Mouse (Mus musculus) heart, adult 2 months (tissue): ENCODE results near the gene Tmem30a. TPM values are rescaled to one million over a fixed set of nuclear protein-coding genes. Genes with fewer than 3 reads are reported as not detected.

Experiments used
- DNase-seq, 2 experiments: peaks; one replicate each; pipeline ENCODE4 v3.0.0; 2021
- H3K27ac ChIP-seq: fragments of 200-600 bp; 2 replicates; pipeline ENCODE4 v1.8.1; 2022
- H3K27me3 ChIP-seq: fragments of 200-500 bp; 2 replicates; pipeline ENCODE4 v1.6.1; 2012; ENCODE audit warnings: mild to moderate bottlenecking, low read length, inconsistent platforms, mixed read lengths; ENCODE audit not compliant: control insufficient read depth, insufficient read depth
- H3K36me3 ChIP-seq: fragments of 200-500 bp; 2 replicates; pipeline ENCODE4 v1.6.1; 2012; ENCODE audit warnings: low read length, inconsistent platforms; ENCODE audit not compliant: control insufficient read depth, insufficient read depth
- H3K4me1 ChIP-seq: fragments of 200-500 bp; 2 replicates; pipeline ENCODE4 v1.6.1; 2011; ENCODE audit warnings: low read length; ENCODE audit not compliant: control insufficient read depth, insufficient read depth
- H3K4me3 ChIP-seq: fragments of 200-600 bp; 2 replicates; pipeline ENCODE4 v1.8.1; 2022
- H3K79me2 ChIP-seq: fragments of 200-500 bp; replicated peaks from 2 replicates; pipeline ENCODE4 v1.6.1; 2012; ENCODE audit warnings: mild to moderate bottlenecking, inconsistent platforms, low read length, moderate library complexity, mixed read lengths; ENCODE audit not compliant: control insufficient read depth, insufficient read depth
- H3K9ac ChIP-seq: fragments of 200-500 bp; 2 replicates; pipeline ENCODE4 v1.6.1; 2012; ENCODE audit warnings: low read depth, mild to moderate bottlenecking, control low read depth, inconsistent platforms, low read length, mixed read lengths
- CTCF ChIP-seq: fragments of 200-600 bp; IDR thresholded peaks from 2 replicates; pipeline ENCODE4 v1.8.1; 2022; ENCODE audit warnings: antibody characterized with exemption, mild to moderate bottlenecking, moderate library complexity
- EP300 ChIP-seq: fragments of 200-500 bp; IDR thresholded peaks from 2 replicates; pipeline ENCODE4 v1.6.1; 2011; ENCODE audit warnings: low read depth, low read length, control low read depth; ENCODE audit not compliant: insufficient read depth
- POLR2A ChIP-seq: fragments of 200-500 bp; IDR thresholded peaks from 2 replicates; pipeline ENCODE4 v1.6.1; 2011; ENCODE audit warnings: mild to moderate bottlenecking, low read depth, low read length, control low read depth; ENCODE audit not compliant: insufficient read depth
- WGBS: fragments of 180-500 bp; shearing (Covaris S2); methylation state at CpG from one replicate; pipeline ENCODE4 v1.1.7; 2018; 5-methylcytosine and 5-hydroxymethylcytosine counted together
- intact Hi-C: fragments of 180-260 bp; cut with DNase I; formaldehyde crosslinking; loops from one replicate; pipeline ENCODE4 v1.15.1; 2025
- polyA plus RNA-seq: library from polyadenylated mRNA; depleted of rRNA; stranded (reverse); fragments of >200 nt; gene quantifications from 2 replicates; pipeline ENCODE4 v1.2.3, GENCODE M21; 2012
- total RNA-seq, 2 experiments: library from RNA; stranded (reverse); gene quantifications; 2 replicates each; pipeline ENCODE4 v1.2.3; 2021

Gene Tmem30a
- total and polyA plus RNA-seq, 3 experiments: 23.6 to 65.5 (median 56.0) TPM

DNA sequence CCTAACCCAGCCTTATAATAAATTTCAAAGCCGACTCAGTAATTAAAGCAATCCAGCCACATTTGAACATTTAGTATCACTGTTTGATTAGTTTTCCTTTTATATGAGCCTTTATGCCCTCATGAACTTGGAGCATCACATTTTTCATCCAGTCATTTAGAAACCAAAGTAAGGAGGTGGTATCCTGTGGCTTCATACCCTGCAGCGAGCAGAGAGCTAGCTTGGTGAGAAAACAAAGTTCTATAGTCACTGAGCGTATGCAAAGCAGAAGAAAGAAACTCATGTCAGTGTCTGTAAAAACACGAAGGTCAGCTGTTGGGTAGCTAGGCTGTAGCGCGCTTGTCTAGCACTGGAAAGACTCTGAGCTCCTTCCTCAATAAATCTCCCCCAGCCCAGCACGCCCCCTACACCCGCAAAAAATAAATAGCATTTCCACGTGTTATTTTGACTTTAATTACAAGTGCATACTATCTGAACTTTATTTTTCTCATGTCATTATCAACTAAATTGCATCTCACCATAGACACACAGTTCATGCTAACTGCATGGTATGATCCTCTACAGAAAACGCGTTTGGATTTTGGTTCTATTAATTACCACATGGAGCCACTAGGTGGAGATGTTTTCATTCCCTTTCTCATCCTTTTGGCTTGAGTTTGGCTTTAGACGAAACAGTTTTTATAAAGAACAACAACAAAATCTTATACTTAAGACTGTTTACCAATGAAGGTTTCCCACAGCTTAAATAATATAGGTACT, 13.2 kb upstream of the Tmem30a start:
- no peak for DNase-seq
- Histone ChIP-seq H3K36me3 (peaks cover 5% of the 10 kb centered on the region), H3K27me3 (no peaks in the 10 kb centered on the region), H3K4me3 (no peak overlapping the region; the same call in 1 of the 2 replicates), H3K9ac (no peak overlapping the region), H3K79me2 (no peaks in the 10 kb centered on the region), H3K27ac (no peak overlapping the region), H3K4me1 (peaks cover 5% of the 10 kb centered on the region)
- WGBS: 50% methylated on average over 12 of the region's 12 CpGs
- no peak for TF ChIP-seq EP300
- no peak for TF ChIP-seq POLR2A
- TF ChIP-seq CTCF: peak; percentile 93
- intact Hi-C loops: loop anchor here (1.0 to 5.0 kb wide), 3 partner anchors 61 to 196 kb away; no protein-coding TSS in a partner anchor

DNA sequence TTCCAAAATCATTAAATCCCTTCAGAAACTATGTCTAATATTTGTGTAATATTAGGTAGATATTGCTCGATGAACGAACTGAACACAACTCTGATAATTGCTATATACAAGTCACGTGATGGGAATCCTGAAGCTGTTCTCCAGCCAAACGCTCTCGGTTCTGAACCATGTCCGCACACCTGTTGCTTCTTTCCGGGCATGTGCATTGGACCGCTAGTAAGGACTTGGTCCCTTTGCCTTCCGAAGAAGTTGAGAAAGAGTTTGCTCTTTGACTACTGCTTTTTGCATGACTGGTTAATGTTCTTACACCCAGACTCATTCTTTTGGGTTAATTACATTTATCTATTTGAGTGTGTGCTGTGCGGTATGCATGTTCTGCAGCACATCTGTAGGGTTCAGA, 12.1 kb upstream of the Tmem30a start:
- Histone ChIP-seq H3K27me3 (no peaks in the 10 kb centered on the region), H3K79me2 (no peaks in the 10 kb centered on the region), H3K27ac (no peak overlapping the region), H3K36me3 (peaks cover 5% of the 10 kb centered on the region), H3K4me3 (no peak overlapping the region), H3K4me1 (peaks cover 5% of the 10 kb centered on the region), H3K9ac (no peak overlapping the region)
- intact Hi-C loops: loop anchor here (5.0 kb wide), 2 partner anchors 62 to 82 kb away; no protein-coding TSS in a partner anchor
- TF ChIP-seq POLR2A (no peak), CTCF (no peak), EP300 (no peak)
- no peak for DNase-seq
- WGBS: 93% methylated on average over 10 of the region's 10 CpGs

DNA sequence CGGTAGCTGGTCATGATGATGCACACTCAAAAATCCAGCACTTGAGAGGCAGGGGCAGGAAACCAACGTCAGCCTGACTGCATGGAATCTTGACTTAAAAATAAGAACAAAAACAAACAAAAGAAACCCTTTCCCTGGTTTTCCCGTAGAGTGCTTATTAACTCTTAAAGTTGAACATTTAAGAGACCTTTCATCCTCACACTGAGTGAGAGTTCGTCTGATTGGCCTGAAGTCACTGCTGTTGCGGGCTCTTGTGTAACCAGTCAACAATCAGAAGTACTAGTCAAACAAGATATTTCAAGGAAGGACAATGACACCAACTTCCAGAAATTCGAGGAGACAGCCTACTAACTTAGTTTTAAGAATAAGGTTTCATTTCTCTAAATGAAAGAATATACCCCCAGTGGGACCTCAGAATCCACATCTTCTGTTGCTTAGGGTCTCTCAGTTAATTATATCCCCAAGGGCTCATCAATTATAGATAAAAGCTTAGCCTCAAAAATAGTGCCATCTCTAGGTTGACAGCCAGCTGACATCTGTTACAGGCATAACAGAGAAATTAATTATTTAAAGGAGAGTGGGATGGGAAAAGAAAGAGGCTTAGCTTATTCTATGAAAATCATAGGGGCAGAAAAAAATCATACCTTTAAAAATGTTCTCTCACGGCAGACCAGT, 3.3 kb upstream of the Tmem30a start:
- TF ChIP-seq CTCF (no peak), EP300 (no peak), POLR2A (no peak)
- intact Hi-C loops: no loop called here
- H3K27me3 ChIP-seq: no peaks in the 10 kb centered on the region
- no peak overlapping the region for H3K9ac ChIP-seq
- DNase-seq: no peak
- WGBS: 60% methylated on average over 7 of the region's 7 CpGs
- no peaks in the 10 kb centered on the region for H3K36me3 ChIP-seq
- H3K79me2 ChIP-seq: no peaks in the 10 kb centered on the region
- no peak overlapping the region for H3K4me3 ChIP-seq
- no peaks in the 10 kb centered on the region for H3K4me1 ChIP-seq
- no peak overlapping the region for H3K27ac ChIP-seq

DNA sequence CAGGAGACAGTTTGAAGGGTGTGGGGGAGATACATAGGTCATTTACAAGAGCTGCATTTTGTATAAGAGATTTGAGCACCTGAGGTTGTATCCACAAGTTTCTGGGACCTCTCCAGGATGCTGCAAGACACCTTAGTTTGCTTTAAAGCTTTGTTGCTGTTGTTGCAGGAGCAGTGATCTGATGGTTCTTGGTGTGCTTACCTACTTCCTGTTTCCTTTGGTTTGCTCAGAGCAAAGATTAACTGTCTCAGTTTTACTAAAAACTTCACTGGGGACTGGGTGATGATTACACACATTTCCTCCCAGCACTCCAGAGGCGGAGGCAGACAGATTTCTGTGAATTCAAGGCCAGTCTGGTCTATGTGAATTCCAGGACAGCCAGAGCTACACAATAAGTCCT, 1.8 kb upstream of the Tmem30a start:
- Histone ChIP-seq H3K27me3 (no peaks in the 10 kb centered on the region), H3K36me3 (peaks cover 2% of the 10 kb centered on the region; the same call in 1 of the 2 replicates), H3K27ac (no peak overlapping the region), H3K4me3 (no peak overlapping the region), H3K9ac (no peak overlapping the region), H3K79me2 (peaks cover 2% of the 10 kb centered on the region; the same call in 1 of the 2 replicates), H3K4me1 (peaks cover 2% of the 10 kb centered on the region)
- no peak for DNase-seq
- TF ChIP-seq CTCF (no peak), POLR2A (no peak), EP300 (no peak)
- intact Hi-C loops: no loop called here
- 34% methylated on average over 1 of the region's 1 CpGs for WGBS

DNA sequence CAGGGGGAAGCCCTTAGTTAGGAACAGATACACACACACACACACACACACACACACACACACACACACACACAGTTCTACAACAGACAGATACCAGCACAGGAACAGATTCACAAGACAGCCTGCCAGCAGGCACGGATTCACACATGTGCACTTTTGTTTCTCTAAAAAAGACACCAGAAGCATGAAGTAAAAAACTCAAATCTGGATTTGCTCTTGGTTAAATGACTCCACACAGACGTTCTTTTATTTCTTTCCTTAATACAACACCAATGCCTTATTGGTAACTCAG, 7.6 kb downstream of the Tmem30a start:
- TF ChIP-seq EP300: no peak
- no peak for TF ChIP-seq CTCF
- TF ChIP-seq POLR2A: no peak
- WGBS: 45% methylated on average over 2 of the region's 2 CpGs
- no peak overlapping the region for H3K27ac ChIP-seq
- H3K36me3 ChIP-seq: no peaks in the 10 kb centered on the region; the same call in 1 of the 2 replicates
- peaks cover 5% of the 10 kb centered on the region for H3K4me1 ChIP-seq
- peaks cover 4% of the 10 kb centered on the region for H3K79me2 ChIP-seq
- DNase-seq: no peak
- H3K9ac ChIP-seq: no peak overlapping the region
- no peak overlapping the region for H3K4me3 ChIP-seq
- H3K27me3 ChIP-seq: no peaks in the 10 kb centered on the region
- intact Hi-C loops: no loop called here
